Mouse (Mus musculus) inflammation-experienced regulatory T-cells, adult 16 weeks (primary cell): ENCODE results near the gene Car6. TPM values are rescaled to one million over a fixed set of nuclear protein-coding genes. Genes with fewer than 3 reads are reported as not detected.

Source experiments
- polyA plus RNA-seq: library from polyadenylated mRNA; unstranded; fragments of 100-300 nt; shearing (Covaris generic); gene quantifications from one replicate; pipeline ENCODE4 v1.2.1, GENCODE M21; 2017

Gene Car6
- not detected for polyA plus RNA-seq

DNA sequence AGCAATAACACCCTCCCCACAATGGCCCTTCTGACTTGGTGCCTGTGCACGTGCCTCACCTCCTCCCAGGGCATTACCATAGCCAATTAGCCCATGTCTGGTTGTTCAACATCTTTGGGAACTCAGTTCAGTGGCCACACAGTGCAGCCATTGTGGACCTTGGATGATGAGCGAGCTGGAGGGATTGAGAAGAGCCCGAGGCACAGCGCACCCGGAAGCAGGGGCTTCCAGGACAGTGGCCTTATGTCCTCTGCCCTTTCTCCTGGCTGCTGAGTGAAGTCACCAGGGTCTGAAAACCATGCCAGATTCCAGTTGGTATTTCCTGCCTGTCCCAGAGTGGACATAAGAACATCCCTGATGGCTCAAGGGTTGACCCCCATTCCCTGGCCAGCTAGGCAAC lies at the start of gene Car6:
Gene Car6 (minus strand): TSS at position 101 of the 400 bp plus-strand sequence.

GRCm38 (mm10) chr4:150236521-150237481 lies 35.7 kb upstream of the Car6 start, which contains the start of gene Eno1:
Gene Eno1, plus strand, starts transcription at chr4:150236721.

Other genes starting within 250 kb of the Car6 start
- 9.6 TPM for gene Spsb1, start 246.3 kb downstream of the Car6 start, polyA plus RNA-seq
- gene H6pd, start 192.3 kb downstream of the Car6 start, polyA plus RNA-seq: 2.7 TPM
- 0.26 TPM for gene Gpr157, start 114.0 kb downstream of the Car6 start, polyA plus RNA-seq
- not detected for gene Slc2a5, start 82.0 kb downstream of the Car6 start, polyA plus RNA-seq
- not detected for gene Slc2a7, start 52.4 kb downstream of the Car6 start, polyA plus RNA-seq
- gene Eno1, start 35.4 kb upstream of the Car6 start, polyA plus RNA-seq: 1,082 TPM
- 24.0 TPM for gene Rere, start 80.3 kb upstream of the Car6 start, polyA plus RNA-seq